Mouse (Mus musculus) cerebellum, postnatal 36 days (tissue): ENCODE measurements at regions not wholly inside any gene's neighbourhood (a gene's known extent, or its start where the extent isn't known, plus 50 kb on each side); places are given as distances from the start of the nearest gene placed in this dataset.

Experiments
- DNase-seq, 2 experiments: peaks; one replicate each; pipeline ENCODE4 v3.0.0; 2021 to 2022; ENCODE audit warnings: mixed read lengths in 2 of 2

DNA sequence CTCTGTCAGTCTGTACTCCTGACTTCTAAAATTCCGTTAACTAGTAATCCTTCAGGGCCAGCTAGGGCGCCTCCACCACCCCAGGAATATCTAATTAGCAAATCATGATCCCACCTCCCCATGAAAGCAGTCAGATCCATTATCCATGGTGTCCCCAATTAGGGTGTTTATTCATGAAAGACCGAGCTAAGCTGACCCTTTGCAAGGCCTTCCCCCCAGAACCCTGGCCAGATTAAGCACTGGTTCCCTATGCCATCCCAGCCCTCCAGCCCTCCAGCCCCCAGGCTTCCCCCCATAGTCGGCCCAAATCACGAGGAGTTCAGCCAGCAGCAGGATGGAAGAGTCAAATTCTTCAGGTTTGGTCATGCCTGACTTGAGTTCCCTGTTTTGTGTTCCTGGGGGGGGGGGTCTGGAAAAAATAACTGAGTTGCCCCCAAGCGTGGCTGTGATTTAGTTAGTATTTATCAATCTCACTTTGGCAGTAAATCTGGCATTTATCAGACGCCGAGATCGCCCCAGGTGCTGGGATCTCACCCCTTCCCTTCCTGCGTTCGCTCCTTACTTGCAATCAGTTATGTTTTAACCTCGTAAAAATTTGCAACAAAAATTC is 272.7 kb upstream of the Sall1 start:
- no peak for DNase-seq

DNA sequence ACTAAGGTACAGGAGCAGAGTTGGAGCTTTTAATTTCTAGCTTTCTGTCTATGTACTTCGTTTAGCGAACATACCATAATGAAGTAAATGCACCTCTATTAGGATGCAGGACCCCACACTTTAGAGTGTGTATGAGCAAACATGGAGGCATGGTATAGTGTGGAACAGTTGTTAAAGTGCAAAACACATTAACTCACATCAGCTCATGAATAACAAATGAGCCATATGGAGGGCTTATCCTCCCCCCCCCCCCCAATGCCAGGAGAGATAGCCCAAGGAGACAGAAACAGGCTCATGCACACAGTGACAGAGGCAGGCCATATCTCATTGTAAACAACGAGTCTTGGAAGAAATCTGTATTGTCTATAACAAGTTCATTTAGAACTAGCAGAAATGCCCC is 270.9 kb upstream of the Sall1 start:
- DNase-seq: no peak

DNA sequence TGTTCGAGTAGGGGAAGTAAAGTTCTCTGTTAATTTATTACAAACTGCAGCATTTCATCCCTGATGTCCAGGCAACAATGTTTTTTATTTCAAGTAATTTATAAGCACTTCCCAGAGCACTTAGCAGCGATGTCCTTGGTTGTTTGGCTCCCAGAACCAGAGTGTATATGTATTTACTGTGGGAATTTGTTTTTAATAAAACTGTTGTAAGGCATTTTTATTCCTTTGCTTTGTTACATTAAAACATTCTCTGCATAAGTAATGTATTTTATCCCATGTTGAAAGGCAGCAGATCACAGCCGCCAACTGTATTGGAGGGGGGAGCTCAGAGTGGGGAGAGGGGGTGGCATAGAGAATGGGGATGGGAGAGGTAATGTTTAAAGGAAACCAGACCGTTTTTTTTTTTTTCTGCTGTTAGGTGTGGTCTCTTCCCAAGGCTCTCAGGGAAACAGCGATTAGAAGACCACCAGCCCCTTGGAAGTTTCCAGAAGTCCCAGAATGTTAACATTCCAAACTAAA is 266.8 kb upstream of the Sall1 start:
- DNase-seq: no peak

GRCm38 (mm10) chr8:89309591-89309990 is 265.6 kb upstream of the Sall1 start:
- DNase-seq: no peak

GRCm38 (mm10) chr8:89308950-89309349 is 265.0 kb upstream of the Sall1 start:
- no peak for DNase-seq

DNA sequence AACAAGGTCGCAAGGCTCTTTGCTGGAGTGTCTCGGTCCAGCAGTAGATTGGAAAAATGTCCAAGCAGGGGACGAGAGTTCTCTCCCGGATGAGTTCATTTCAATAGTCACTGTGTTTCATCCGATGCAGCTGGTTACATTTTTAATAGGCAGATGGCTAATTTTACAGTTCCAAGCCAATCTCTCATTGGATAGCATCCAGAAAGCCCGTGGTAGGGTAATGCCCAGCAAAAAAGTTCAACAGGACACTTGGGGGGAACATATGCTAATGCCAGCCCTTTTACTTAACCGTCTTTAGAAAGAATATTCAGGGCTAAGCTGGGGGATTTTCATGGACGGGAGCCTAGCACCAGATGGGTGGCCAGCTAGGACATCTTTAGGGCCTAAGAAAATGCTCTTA is 264.6 kb upstream of the Sall1 start:
- DNase-seq: no peak

DNA sequence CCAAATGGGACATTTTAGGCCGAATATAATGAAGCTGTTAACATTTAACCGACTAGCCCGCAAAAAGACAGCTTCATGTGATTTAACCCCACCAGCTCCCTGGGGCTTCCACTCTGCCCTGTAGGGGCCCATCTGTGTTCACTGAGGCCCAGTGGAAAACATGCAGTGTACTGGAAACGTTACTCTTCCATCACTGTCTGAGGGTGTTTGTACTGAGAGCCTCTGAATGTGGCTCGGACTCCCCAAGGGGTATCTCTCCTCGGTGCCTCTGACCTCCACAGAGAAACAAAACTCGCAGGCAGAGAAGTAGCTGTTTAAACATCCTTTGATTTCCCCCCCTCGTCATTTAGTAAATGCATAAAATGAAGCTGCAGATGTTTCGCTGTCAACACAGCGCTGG is 263.6 kb upstream of the Sall1 start:
- no peak for DNase-seq

DNA sequence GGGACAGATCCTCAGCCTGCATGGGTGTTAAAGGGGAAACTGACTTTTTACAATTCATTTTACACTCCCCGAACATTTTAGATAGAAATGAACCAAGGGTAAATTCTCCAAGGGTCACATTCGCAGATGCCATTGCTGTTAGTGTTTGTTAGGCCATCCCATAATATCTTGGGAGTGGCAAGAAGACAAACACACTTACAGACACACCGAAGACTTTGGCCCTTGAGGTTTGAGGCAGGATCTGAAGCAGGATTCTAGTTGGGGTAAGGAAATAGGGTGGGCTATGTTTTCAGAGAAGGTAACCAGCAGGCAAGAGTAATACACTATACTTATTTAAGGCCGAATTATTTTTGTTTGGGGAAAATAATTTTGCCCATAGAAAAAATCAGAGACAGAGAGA is 263.1 kb upstream of the Sall1 start:
- DNase-seq: no peak

- DNase-seq: no peak
Measured at GRCm38 (mm10) chr8:89304116-89304515, 260.2 kb upstream of the Sall1 start.

DNA sequence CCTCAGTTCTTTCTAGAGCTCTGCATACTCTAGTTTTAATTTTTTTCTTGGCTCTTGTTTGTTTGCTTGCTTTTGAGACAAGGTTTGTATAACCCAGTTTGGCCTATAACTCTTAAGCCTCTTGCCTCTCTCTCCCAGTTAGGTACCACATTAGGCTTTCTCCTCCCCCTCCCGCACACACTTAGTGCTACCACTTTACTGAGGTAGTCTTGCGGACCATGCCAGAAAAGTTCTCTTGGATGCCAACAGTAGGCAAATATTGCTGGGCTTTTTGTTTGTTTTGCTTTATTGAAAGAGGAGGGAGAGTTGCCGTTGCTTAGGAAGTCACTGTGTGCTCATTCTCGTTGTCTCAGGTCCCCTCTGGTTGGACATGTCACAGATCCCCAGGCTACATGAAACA is 259.4 kb upstream of the Sall1 start:
- DNase-seq: no peak

GRCm38 (mm10) chr8:89299637-89300036 is 255.7 kb upstream of the Sall1 start:
- no peak for DNase-seq

DNA sequence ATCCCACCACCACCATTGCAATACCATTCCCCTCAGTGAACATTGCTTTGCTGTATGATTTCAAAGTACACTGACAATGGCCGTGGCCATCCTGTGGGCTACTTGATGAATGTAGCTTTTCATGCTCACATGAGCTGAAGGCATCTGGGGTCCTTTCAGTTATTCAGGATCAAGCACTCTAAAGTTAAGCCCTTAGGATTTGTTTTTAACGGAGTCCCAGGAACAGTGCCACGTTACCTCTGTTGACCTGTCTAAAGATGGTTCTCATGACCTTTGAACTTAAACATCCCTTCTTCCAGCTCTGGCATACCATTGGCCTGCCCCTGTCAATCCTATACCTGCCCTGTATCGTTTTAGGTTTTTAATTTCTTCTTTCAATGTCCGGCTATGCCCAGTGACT is 251.7 kb upstream of the Sall1 start:
- DNase-seq: no peak

DNA sequence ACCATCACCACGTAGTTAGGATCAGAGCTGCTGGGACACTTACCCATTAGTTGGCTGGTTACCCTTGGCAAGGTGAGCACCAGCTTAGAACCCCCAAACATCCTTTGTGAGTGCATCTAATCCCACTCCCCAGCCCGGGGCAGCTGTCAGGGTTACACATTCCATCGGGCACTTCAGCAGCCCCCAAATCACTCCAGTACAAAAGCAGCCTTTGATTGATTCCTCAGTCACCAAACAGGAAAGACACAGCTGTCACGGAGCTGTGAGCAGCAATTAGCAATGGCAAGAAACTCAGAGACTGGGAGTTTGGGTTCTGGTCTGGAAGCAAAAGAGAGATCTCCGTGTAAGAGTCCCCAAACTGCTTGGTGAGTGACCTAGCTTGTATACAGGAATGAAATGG is 245.1 kb upstream of the Sall1 start:
- DNase-seq: no peak

GRCm38 (mm10) chr8:89284871-89285564 is 241.1 kb upstream of the Sall1 start:
- DNase-seq: no peak

DNA sequence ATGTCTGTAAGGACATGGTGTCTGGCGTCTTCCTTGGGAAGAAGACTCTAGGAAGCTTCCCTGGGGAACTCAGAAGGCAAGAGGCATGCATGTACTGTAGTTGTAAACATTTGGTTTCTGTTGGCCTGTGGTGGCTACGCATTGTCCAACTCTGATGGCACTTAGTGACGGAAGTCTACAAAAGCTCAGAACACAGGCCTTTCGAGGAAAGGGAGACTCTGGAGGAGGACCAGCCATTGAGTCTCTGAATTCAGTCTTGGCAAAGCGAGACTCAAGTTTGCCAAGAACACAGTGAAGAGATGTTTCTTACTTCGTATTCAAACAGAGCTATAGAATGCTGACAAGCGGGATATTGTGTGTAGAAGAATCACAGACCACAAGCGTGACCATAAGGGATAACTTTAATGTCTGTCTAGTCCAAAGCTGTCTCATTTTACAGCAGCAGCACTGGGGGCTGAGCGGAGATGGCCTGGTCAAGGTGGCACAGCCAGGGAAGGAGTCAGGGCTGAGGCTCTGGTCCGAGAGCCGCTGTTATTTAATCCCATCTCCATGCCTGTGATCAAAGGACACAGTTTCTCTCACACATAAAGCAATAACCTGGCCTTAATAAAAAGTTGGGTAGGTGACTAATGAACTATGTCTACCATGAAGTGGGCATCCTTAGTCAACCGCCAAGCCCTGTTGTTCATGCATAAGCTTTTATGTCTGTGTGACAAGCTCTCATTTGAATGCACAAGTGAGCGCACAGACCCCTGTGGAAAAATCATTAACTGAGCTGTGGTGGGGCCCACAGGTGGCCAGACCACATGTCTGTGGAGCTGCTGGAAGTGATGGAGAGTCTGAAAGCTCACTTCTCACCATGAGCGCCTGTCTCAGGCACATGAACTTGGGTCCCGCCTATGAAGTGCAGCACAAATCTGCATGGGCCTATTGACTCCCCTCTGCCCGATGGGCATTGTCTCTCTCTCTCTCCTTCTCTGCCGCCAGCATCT is 239.4 kb upstream of the Sall1 start:
- no peak for DNase-seq

GRCm38 (mm10) chr8:89279844-89280243 is 235.9 kb upstream of the Sall1 start:
- no peak for DNase-seq

DNA sequence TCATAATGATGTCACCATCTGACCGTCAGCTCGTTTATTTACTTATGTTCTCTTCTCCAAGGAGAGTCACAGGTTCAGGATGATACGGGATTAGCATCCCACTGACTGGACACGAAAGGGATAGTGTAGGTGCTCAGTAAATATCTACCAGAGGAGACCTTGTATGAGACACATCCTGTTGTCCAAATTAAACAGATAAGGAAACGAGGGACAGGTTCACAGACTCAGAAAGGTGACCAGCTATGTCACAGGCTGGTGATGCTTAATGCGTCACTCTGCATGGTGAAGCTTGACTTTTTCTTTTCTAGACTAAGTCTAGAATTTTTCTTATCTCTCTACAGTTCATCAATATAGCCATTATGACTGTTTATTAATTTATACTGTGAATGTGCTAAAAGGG is 235.2 kb upstream of the Sall1 start:
- DNase-seq: no peak

- DNase-seq: no peak
Measured at GRCm38 (mm10) chr8:89273276-89273675, 229.3 kb upstream of the Sall1 start.

DNA sequence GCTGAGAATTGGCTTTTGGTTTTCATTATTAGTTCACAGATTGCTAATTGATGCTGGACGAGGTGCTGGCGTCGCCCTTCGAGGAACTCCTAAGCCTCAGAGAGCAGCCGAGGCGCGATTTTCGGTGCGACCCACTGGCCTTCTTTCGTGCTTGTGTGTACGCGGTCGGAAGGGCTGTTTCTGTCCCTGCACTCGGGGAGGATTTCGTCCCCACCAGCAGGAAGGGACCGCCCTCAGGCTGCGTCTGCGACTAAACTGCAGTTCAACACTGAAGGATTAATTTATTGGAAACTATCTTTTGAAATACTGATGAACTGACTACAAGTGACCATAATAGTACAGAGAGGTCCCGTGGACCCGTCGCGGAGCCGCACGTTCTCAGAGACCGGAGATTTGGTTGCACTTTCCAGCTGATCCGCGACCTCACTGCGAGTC is 228.4 kb upstream of the Sall1 start:
- peak in 1 of 2 experiments; percentile 4 for DNase-seq

DNA sequence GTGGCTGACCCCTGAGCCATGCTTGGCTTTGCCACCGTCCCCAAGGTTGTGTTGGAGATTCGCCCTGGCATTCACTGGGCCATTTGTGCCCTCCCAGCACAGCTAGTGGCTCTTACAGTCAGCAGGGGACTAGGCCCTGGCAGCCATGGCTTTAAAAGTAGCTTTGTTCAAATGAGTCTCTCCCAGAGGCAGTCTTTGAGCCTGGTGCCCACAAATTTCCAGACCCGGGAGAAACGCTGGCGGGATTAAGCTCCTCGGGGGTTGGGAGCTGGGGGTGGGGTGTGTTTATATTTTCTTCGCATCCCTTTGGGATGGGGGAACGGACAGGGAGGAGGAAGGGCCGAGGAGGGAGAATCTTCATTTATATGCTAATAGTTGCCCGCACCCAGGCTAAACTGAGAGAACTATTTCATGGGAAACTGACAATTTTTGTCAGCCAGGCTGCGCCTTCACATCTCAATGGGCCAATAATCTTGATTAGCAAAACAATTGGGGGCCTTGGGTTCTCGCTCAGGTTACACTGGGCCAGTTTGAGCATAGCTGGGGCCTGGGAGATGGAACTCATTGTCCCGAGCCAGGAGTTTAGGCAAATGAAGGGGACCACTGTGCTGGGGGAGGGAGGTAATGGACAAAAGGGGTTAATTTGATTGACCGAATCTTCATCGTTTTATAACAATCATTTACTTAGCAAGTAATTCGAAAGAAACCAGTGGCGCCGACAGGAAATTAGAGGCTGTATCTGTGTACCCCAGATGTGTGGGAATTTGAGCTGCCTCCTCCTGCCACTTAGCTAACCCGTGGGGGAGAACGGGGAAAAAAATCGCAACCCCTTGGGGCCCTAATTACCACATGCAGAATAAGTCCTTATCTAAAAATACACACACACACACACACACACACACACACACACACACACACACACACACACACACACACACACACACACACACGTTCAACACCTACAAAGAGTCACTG is 227.7 kb upstream of the Sall1 start:
- peak; percentile 3 to 5 for DNase-seq

DNA sequence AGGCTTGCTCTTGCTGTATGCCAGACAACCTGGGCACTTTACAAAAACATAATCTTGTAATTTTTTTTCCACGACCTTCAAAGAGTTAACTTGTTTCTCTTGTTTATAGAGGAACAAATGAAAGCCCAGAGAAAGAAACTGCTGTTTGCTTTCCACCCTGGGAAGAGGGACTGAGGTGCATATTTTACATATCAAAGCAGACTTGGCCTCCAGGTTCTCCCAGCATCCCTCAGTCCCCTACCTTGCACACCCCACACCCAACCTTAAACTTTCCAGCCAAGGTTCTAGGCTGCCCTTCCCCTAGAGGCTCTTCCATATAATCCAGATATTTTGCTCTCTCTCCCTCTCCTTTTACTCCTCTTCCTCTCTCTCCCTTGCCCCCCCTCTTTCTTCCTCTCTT is 226.0 kb upstream of the Sall1 start:
- DNase-seq: no peak

GRCm38 (mm10) chr8:89261163-89261812 is 217.3 kb upstream of the Sall1 start:
- DNase-seq: no peak
